Mouse (Mus musculus): Measurements from ENCODE around the gene Mylk.
A peak's percentile ranks its signal among the peaks of the same experiment; 100 is the strongest.
"Not testable (repeated sequence)": the region's sequence is repeated elsewhere in the genome, so short reads cannot be mapped to it uniquely, and the experiment has no call there.

Gene Mylk

GRCm38 (mm10) chr16:34745065-34745585 lies at the start of gene Mylk:
Gene Mylk, plus strand, starts transcription at chr16:34745210.
- peak; percentile 12 to 20 for DNase-seq (ENCODE audit: low spot score in 2 of 2)

GRCm38 (mm10) chr16:34698721-34699120 lies 46.3 kb upstream of the Mylk start:
- not testable (repeated sequence) for DNase-seq (ENCODE audit: low spot score in 2 of 2)

- DNase-seq (ENCODE audit: low spot score in 2 of 2) = peak; percentile 61 to 67
Measured at GRCm38 (mm10) chr16:34700165-34700827, 44.7 kb upstream of the Mylk start.

- no peak for DNase-seq (ENCODE audit: low spot score in 2 of 2)
Measured at GRCm38 (mm10) chr16:34700828-34701216, 44.2 kb upstream of the Mylk start.

GRCm38 (mm10) chr16:34706019-34706418 lies 39.0 kb upstream of the Mylk start:
- DNase-seq (ENCODE audit: low spot score in 2 of 2) = no peak

- no peak for DNase-seq (ENCODE audit: low spot score in 2 of 2)
Measured at GRCm38 (mm10) chr16:34706487-34706946, 38.5 kb upstream of the Mylk start.

- no peak for DNase-seq (ENCODE audit: low spot score in 2 of 2)
Measured at GRCm38 (mm10) chr16:34711481-34711880, 33.5 kb upstream of the Mylk start.

- no peak for DNase-seq (ENCODE audit: low spot score in 2 of 2)
Measured at GRCm38 (mm10) chr16:34725156-34725555, 19.9 kb upstream of the Mylk start.

GRCm38 (mm10) chr16:34728610-34729009 lies 16.4 kb upstream of the Mylk start:
- not testable (repeated sequence) for DNase-seq (ENCODE audit: low spot score in 2 of 2)

GRCm38 (mm10) chr16:34729371-34729770 lies 15.6 kb upstream of the Mylk start:
- DNase-seq (ENCODE audit: low spot score in 2 of 2) = no peak

- no peak for DNase-seq (ENCODE audit: low spot score in 2 of 2)
Measured at GRCm38 (mm10) chr16:34738656-34739233, 6.3 kb upstream of the Mylk start.

GRCm38 (mm10) chr16:34742930-34743329 lies 2.1 kb upstream of the Mylk start:
- no peak for DNase-seq (ENCODE audit: low spot score in 2 of 2)

- DNase-seq (ENCODE audit: low spot score in 2 of 2) = no peak
Measured at GRCm38 (mm10) chr16:34748081-34748720, 3.2 kb downstream of the Mylk start.

- no peak for DNase-seq (ENCODE audit: low spot score in 2 of 2)
Measured at GRCm38 (mm10) chr16:34749536-34749935, 4.5 kb downstream of the Mylk start.

GRCm38 (mm10) chr16:34752026-34752425 lies 7.0 kb downstream of the Mylk start:
- no peak for DNase-seq (ENCODE audit: low spot score in 2 of 2)

- DNase-seq (ENCODE audit: low spot score in 2 of 2) = no peak
Measured at GRCm38 (mm10) chr16:34752977-34753376, 8.0 kb downstream of the Mylk start.

GRCm38 (mm10) chr16:34756991-34757390 lies 12.0 kb downstream of the Mylk start:
- DNase-seq (ENCODE audit: low spot score in 2 of 2) = no peak

GRCm38 (mm10) chr16:34758205-34758604 lies 13.2 kb downstream of the Mylk start:
- DNase-seq (ENCODE audit: low spot score in 2 of 2) = no peak

GRCm38 (mm10) chr16:34763959-34764591 lies 19.1 kb downstream of the Mylk start:
- DNase-seq (ENCODE audit: low spot score in 2 of 2) = no peak

GRCm38 (mm10) chr16:34765666-34766065 lies 20.7 kb downstream of the Mylk start:
- no peak for DNase-seq (ENCODE audit: low spot score in 2 of 2)

- DNase-seq (ENCODE audit: low spot score in 2 of 2) = no peak
Measured at GRCm38 (mm10) chr16:34766193-34766592, 21.2 kb downstream of the Mylk start.

- DNase-seq (ENCODE audit: low spot score in 2 of 2) = no peak
Measured at GRCm38 (mm10) chr16:34767443-34767842, 22.4 kb downstream of the Mylk start.

Measured in frontal cortex, postnatal 25 days (tissue).